Mouse (Mus musculus): ENCODE data around the gene Sumo2. TPM values are rescaled to one million over a fixed set of nuclear protein-coding genes. Genes with fewer than 3 reads are reported as not detected.
"Not testable (repeated sequence)": the region's sequence is repeated elsewhere in the genome, so short reads cannot be mapped to it uniquely, and the experiment has no call there.

Sumo2 gene
- polyA plus RNA-seq, 1 experiment from 2014 or later, result 989 TPM

GRCm38 (mm10) chr11:115478296-115478938 lies 57.7 kb downstream of the Sumo2 start:
- Histone ChIP-seq H3K9me3 (ENCODE audit: control insufficient read depth, low read length) (no peaks in the 10 kb centered on the region), H3K9ac (no peak overlapping the region), H3K27ac (no peak overlapping the region), H3K27me3 (ENCODE audit: control insufficient read depth, insufficient read depth, low read length) (no peaks in the 10 kb centered on the region), H3K4me3 (replicated peaks; ENCODE audit: low read length) (no peak overlapping the region), H3K4me1 (replicated peaks; ENCODE audit: control insufficient read depth, insufficient read depth, low read length) (peaks cover 28% of the 10 kb centered on the region), H3K36me3 (replicated peaks; ENCODE audit: control insufficient read depth, insufficient read depth) (peaks cover 11% of the 10 kb centered on the region; the same call in 1 of the 2 replicates), H3K4me2 (replicated peaks) (no peak overlapping the region)
- no peak for DNase-seq (ENCODE audit: low spot score)
- no peak for ATAC-seq (ENCODE audit: low FRiP score)
- 89% methylated on average over 9 of the region's 9 CpGs for WGBS

- peaks cover 11% of the 10 kb centered on the region; the same call in 1 of the 2 replicates for H3K36me3 ChIP-seq (replicated peaks; ENCODE audit: control insufficient read depth, insufficient read depth)
- H3K27ac ChIP-seq; ATAC-seq (ENCODE audit: low FRiP score); DNase-seq (ENCODE audit: low spot score); H3K27me3 ChIP-seq (ENCODE audit: control insufficient read depth, insufficient read depth, low read length); H3K4me3 ChIP-seq (replicated peaks; ENCODE audit: low read length); H3K9ac ChIP-seq; H3K9me3 ChIP-seq (ENCODE audit: control insufficient read depth, low read length): not testable (repeated sequence)
- H3K4me2 ChIP-seq (replicated peaks), result peak overlapping the region; percentile 97; the same call in 1 of the 2 replicates
- WGBS, result 90% methylated on average over 7 of the region's 7 CpGs
- H3K4me1 ChIP-seq (replicated peaks; ENCODE audit: control insufficient read depth, insufficient read depth, low read length), result peaks cover 28% of the 10 kb centered on the region
Observed at GRCm38 (mm10) chr11:115477388-115477787, 58.7 kb downstream of the Sumo2 start.

- not testable (repeated sequence) for ATAC-seq (ENCODE audit: low FRiP score)
- peak overlapping the region; percentile 88 for H3K4me3 ChIP-seq (replicated peaks; ENCODE audit: low read length)
Observed at GRCm38 (mm10) chr11:115476630-115477029, 59.4 kb downstream of the Sumo2 start.

DNA sequence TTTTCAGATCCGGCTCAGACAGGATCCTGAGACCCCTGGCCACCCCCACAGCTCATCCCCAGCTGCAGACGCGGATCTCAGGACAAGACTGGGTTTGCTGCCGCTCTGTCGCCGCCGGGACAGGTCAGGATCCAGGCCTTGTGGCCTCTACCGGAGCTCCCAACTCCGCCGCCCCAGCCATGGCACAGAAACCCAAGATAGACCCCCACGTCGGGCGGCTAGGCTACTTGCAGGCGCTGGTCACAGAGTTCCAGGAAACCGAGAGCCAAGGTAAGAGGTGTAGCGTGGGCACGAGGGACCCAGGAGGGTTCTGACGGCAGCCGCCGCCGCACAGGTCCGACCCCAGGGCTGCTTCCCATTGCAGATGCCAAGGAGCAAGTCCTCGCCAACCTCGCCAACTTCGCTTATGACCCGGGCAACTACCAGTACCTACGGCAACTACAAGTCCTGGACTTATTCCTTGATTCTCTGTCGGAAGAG lies 60.3 kb downstream of the Sumo2 start:
- no peak for DNase-seq (ENCODE audit: low spot score)
- H3K27me3 ChIP-seq (ENCODE audit: control insufficient read depth, insufficient read depth, low read length), result no peaks in the 10 kb centered on the region
- H3K9ac ChIP-seq, result peak overlapping the region; percentile 82
- peak overlapping the region; percentile 97 for H3K4me2 ChIP-seq (replicated peaks)
- no peaks in the 10 kb centered on the region for H3K9me3 ChIP-seq (ENCODE audit: control insufficient read depth, low read length)
- peak overlapping the region; percentile 89 for H3K27ac ChIP-seq
- peak overlapping the region; percentile 88 for H3K4me3 ChIP-seq (replicated peaks; ENCODE audit: low read length)
- ATAC-seq (ENCODE audit: low FRiP score), result 0 out of 2 replicates have a peak, but pooled peaks have one; percentile 6
- peaks cover 4% of the 10 kb centered on the region; the same call in 1 of the 2 replicates for H3K36me3 ChIP-seq (replicated peaks; ENCODE audit: control insufficient read depth, insufficient read depth)
- 2% methylated on average over 28 of the region's 28 CpGs for WGBS
- peaks cover 28% of the 10 kb centered on the region for H3K4me1 ChIP-seq (replicated peaks; ENCODE audit: control insufficient read depth, insufficient read depth, low read length)

More at GRCm38 (mm10) chr11:115476630-115477029, 59.4 kb downstream of the Sumo2 start:
- 87% methylated on average over 4 of the region's 4 CpGs for WGBS
- H3K27ac ChIP-seq; H3K27me3 ChIP-seq (ENCODE audit: control insufficient read depth, insufficient read depth, low read length); H3K36me3 ChIP-seq (replicated peaks; ENCODE audit: control insufficient read depth, insufficient read depth); DNase-seq (ENCODE audit: low spot score); H3K9me3 ChIP-seq (ENCODE audit: control insufficient read depth, low read length): not testable (repeated sequence)
- H3K4me2 ChIP-seq (replicated peaks), result peak overlapping the region; percentile 97
- peaks cover 28% of the 10 kb centered on the region for H3K4me1 ChIP-seq (replicated peaks; ENCODE audit: control insufficient read depth, insufficient read depth, low read length)
- H3K9ac ChIP-seq, result 0 out of 2 replicates have a peak overlapping the region, but pooled peaks have one; percentile 82

DNA sequence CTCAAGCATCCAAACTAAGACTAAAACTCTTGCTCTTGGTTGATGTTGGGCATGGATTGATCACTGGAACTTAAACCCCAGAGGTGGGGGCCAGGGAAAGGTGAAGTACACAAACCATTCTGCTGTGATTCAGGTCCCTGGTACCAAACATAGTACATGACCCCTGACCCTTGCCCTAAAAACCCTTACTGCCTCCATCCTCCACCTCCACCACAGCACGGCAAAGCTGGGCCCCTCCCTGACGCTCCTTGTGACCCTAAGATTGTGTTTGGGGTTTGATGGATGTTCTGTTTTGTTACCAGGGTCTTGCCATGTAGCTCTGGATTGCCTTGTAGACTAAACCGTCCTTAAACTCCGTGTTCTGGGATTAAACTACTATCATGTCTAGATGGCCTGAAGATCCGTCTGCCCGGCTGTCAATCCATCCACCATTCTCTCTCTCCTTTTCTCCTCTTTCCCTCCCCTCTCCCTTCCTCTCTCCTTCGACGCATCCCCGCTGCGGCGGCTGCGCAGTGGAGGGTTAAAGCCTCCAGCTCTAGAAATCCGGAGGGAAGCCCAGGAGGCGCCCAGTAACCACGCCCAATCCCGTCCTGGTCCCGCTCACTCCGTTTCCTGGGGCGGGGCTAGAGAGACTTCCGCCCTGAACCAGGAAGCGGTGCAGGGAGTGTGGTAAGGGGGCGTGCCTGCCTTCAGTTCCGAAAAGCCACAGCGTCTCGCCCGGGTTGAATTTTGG lies 60.9 kb downstream of the Sumo2 start, which contains the start of gene Armc7:
Gene Armc7, plus strand, starts transcription at position 643 of the 733 bp plus-strand sequence.
- no peaks in the 10 kb centered on the region for H3K27me3 ChIP-seq (ENCODE audit: control insufficient read depth, insufficient read depth, low read length)
- H3K4me2 ChIP-seq (replicated peaks), result peak within 1 kb of the TSS; percentile 97
- H3K4me3 ChIP-seq (replicated peaks; ENCODE audit: low read length), result peak within 1 kb of the TSS; percentile 88
- ATAC-seq (ENCODE audit: low FRiP score), result peak; percentile 97
- WGBS, result 1% methylated on average over 26 of the region's 26 CpGs
- peak within 1 kb of the TSS; percentile 82 for H3K9ac ChIP-seq
- peak; percentile 93 for DNase-seq (ENCODE audit: low spot score)
- peaks cover 2% of the 10 kb centered on the region; the same call in 1 of the 2 replicates for H3K36me3 ChIP-seq (replicated peaks; ENCODE audit: control insufficient read depth, insufficient read depth)
- H3K27ac ChIP-seq, result peak within 1 kb of the TSS; percentile 89
- H3K9me3 ChIP-seq (ENCODE audit: control insufficient read depth, low read length), result no peaks in the 10 kb centered on the region
- H3K4me1 ChIP-seq (replicated peaks; ENCODE audit: control insufficient read depth, insufficient read depth, low read length), result peaks cover 28% of the 10 kb centered on the region

DNA sequence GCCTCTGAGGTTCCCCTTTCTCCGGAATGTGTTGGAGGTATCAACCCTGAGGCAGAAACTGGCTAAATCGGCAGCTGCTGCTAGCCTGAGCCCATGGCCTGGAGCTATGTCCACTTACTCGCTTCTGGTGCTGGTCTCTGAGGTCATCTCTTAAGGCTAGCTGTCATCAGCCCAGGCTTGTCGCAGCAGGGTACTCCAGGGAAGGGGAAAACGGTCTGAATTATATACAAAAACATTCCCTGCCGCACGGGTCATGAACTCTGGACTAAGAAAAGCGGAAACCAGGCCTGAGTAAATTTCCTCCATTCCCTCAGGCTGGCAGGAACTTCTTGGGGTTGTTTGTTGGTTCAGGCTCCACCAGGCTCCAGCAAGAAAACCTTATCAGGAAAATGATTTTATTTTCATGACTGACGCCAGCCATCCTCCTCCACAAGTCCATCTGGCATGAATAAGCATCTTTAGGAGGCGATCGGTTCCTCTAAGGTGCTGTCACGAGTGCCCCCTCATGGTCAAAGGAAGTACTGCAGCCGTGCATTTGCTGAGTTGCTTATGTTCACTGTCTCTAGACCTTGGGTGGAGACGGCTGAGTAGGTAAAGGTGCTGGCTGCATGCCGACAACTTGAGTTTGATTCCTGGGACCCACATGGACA lies 62.3 kb downstream of the Sumo2 start:
- no peaks in the 10 kb centered on the region for H3K9me3 ChIP-seq (ENCODE audit: control insufficient read depth, low read length)
- no peak overlapping the region for H3K4me3 ChIP-seq (replicated peaks; ENCODE audit: low read length)
- peaks cover 28% of the 10 kb centered on the region for H3K4me1 ChIP-seq (replicated peaks; ENCODE audit: control insufficient read depth, insufficient read depth, low read length)
- no peaks in the 10 kb centered on the region for H3K36me3 ChIP-seq (replicated peaks; ENCODE audit: control insufficient read depth, insufficient read depth)
- peak; percentile 98 for DNase-seq (ENCODE audit: low spot score)
- H3K27me3 ChIP-seq (ENCODE audit: control insufficient read depth, insufficient read depth, low read length), result no peaks in the 10 kb centered on the region
- 20% methylated on average over 15 of the region's 15 CpGs for WGBS
- peak overlapping the region; percentile 26; the same call in 1 of the 2 replicates for H3K27ac ChIP-seq
- no peak overlapping the region for H3K9ac ChIP-seq
- ATAC-seq (ENCODE audit: low FRiP score), result peak; percentile 13; the same call in 1 of the 2 replicates
- peak overlapping the region; percentile 23 for H3K4me2 ChIP-seq (replicated peaks)

Other genes starting within 250 kb of the Sumo2 start
- gene Fads6, start 238.6 kb downstream of the Sumo2 start, polyA plus RNA-seq (2014; fragmentation: Nextera tagmentation; extraction: Ambion mirVana), result 1.4 and 1.5 TPM in 2 replicates
- gene Otop2, start 229.1 kb downstream of the Sumo2 start, polyA plus RNA-seq (2014; fragmentation: Nextera tagmentation; extraction: Ambion mirVana), result 0.08 and 0.14 TPM in 2 replicates
- 0.15 TPM in 1 of 2 replicates, not detected in the other for gene Ush1g, start 214.2 kb downstream of the Sumo2 start, polyA plus RNA-seq (2014; fragmentation: Nextera tagmentation; extraction: Ambion mirVana)
- gene Otop3, start 201.5 kb downstream of the Sumo2 start, polyA plus RNA-seq (2014; fragmentation: Nextera tagmentation; extraction: Ambion mirVana), result 1.8 and 1.9 TPM in 2 replicates
- gene Hid1, start 168.5 kb downstream of the Sumo2 start, polyA plus RNA-seq (2014; fragmentation: Nextera tagmentation; extraction: Ambion mirVana), result 44.5 and 50.2 TPM in 2 replicates
- gene Cdr2l, start 154.4 kb downstream of the Sumo2 start, polyA plus RNA-seq (2014; fragmentation: Nextera tagmentation; extraction: Ambion mirVana), result 25.7 and 28.5 TPM in 2 replicates
- 196 and 222 TPM in 2 replicates for gene Mrpl58, start 132.5 kb downstream of the Sumo2 start, polyA plus RNA-seq (2014; fragmentation: Nextera tagmentation; extraction: Ambion mirVana)
- 897 and 1,000 TPM in 2 replicates for gene Atp5h, start 116.3 kb downstream of the Sumo2 start, polyA plus RNA-seq (2014; fragmentation: Nextera tagmentation; extraction: Ambion mirVana)
- gene Kctd2, start 116.1 kb downstream of the Sumo2 start, polyA plus RNA-seq (2014; fragmentation: Nextera tagmentation; extraction: Ambion mirVana), result 31.3 and 32.3 TPM in 2 replicates
- gene Trim80, start 95.7 kb downstream of the Sumo2 start, polyA plus RNA-seq (2014; fragmentation: Nextera tagmentation; extraction: Ambion mirVana), result not detected in 2 replicates
- gene Slc16a5, start 73.8 kb downstream of the Sumo2 start, polyA plus RNA-seq (2014; fragmentation: Nextera tagmentation; extraction: Ambion mirVana), result 0.18 TPM in 1 of 2 replicates, not detected in the other
- 14.2 and 14.8 TPM in 2 replicates for gene Armc7, start 60.6 kb downstream of the Sumo2 start, polyA plus RNA-seq (2014; fragmentation: Nextera tagmentation; extraction: Ambion mirVana)
- 85.3 and 98.0 TPM in 2 replicates for gene Nt5c, start 44.4 kb downstream of the Sumo2 start, polyA plus RNA-seq (2014; fragmentation: Nextera tagmentation; extraction: Ambion mirVana)
- gene Jpt1, start 21.9 kb downstream of the Sumo2 start, polyA plus RNA-seq (2014; fragmentation: Nextera tagmentation; extraction: Ambion mirVana), result 1,350 and 1,384 TPM in 2 replicates
- 95.2 and 99.8 TPM in 2 replicates for gene Nup85, start 28.2 kb upstream of the Sumo2 start, polyA plus RNA-seq (2014; fragmentation: Nextera tagmentation; extraction: Ambion mirVana)
- 72.5 and 74.1 TPM in 2 replicates for gene Mrps7, start 67.6 kb upstream of the Sumo2 start, polyA plus RNA-seq (2014; fragmentation: Nextera tagmentation; extraction: Ambion mirVana)
- gene Gga3, start 67.8 kb upstream of the Sumo2 start, polyA plus RNA-seq (2014; fragmentation: Nextera tagmentation; extraction: Ambion mirVana), result 34.1 and 39.4 TPM in 2 replicates
- gene Mif4gd, start 76.7 kb upstream of the Sumo2 start, polyA plus RNA-seq (2014; fragmentation: Nextera tagmentation; extraction: Ambion mirVana), result 11.3 and 13.5 TPM in 2 replicates
- 37.8 and 42.3 TPM in 2 replicates for gene Slc25a19, start 92.0 kb upstream of the Sumo2 start, polyA plus RNA-seq (2014; fragmentation: Nextera tagmentation; extraction: Ambion mirVana)
- gene Grb2, start 172.3 kb upstream of the Sumo2 start, polyA plus RNA-seq (2014; fragmentation: Nextera tagmentation; extraction: Ambion mirVana), result 121 and 139 TPM in 2 replicates
- 17.3 and 20.8 TPM in 2 replicates for gene Tmem94, start 229.2 kb upstream of the Sumo2 start, polyA plus RNA-seq (2014; fragmentation: Nextera tagmentation; extraction: Ambion mirVana)